Mouse (Mus musculus): ENCODE results near the gene Tcl1b1.
"Not testable (repeated sequence)": the region's sequence is repeated elsewhere in the genome, so short reads cannot be mapped to it uniquely, and the experiment has no call there.

The Tcl1b1 gene

GRCm38 (mm10) chr12:105159390-105159789, at the start of gene Tcl1b1:
Gene Tcl1b1, plus strand, starts transcription at chr12:105159690.
- DNase-seq, result no peak

- DNase-seq, result no peak
Observed at GRCm38 (mm10) chr12:105109812-105110211, 49.7 kb upstream of the Tcl1b1 start.

GRCm38 (mm10) chr12:105112321-105112988, 47.0 kb upstream of the Tcl1b1 start:
- no peak for DNase-seq

- DNase-seq, result no peak
Observed at GRCm38 (mm10) chr12:105116648-105117047, 42.8 kb upstream of the Tcl1b1 start.

GRCm38 (mm10) chr12:105125362-105125761, 34.1 kb upstream of the Tcl1b1 start:
- DNase-seq, result no peak

- DNase-seq, result no peak
Observed at GRCm38 (mm10) chr12:105126516-105126915, 33.0 kb upstream of the Tcl1b1 start.

- DNase-seq, result no peak
Observed at GRCm38 (mm10) chr12:105127607-105128006, 31.9 kb upstream of the Tcl1b1 start.

GRCm38 (mm10) chr12:105129494-105130205, 29.8 kb upstream of the Tcl1b1 start:
- DNase-seq, result not testable (repeated sequence)

- DNase-seq, result not testable (repeated sequence)
Observed at GRCm38 (mm10) chr12:105134167-105134566, 25.3 kb upstream of the Tcl1b1 start.

GRCm38 (mm10) chr12:105134826-105135225, 24.7 kb upstream of the Tcl1b1 start:
- not testable (repeated sequence) for DNase-seq

- not testable (repeated sequence) for DNase-seq
Observed at GRCm38 (mm10) chr12:105137729-105138128, 21.8 kb upstream of the Tcl1b1 start.

GRCm38 (mm10) chr12:105143096-105143495, 16.4 kb upstream of the Tcl1b1 start:
- no peak for DNase-seq

GRCm38 (mm10) chr12:105144928-105145327, 14.6 kb upstream of the Tcl1b1 start:
- not testable (repeated sequence) for DNase-seq

GRCm38 (mm10) chr12:105145714-105146113, 13.8 kb upstream of the Tcl1b1 start, which contains the start of gene Tcl1b2:
Gene Tcl1b2, plus strand, starts transcription at chr12:105146014.
- DNase-seq, result no peak

- peak; percentile 11 for DNase-seq
Observed at GRCm38 (mm10) chr12:105155286-105155685, 4.2 kb upstream of the Tcl1b1 start.

- DNase-seq, result no peak
Observed at GRCm38 (mm10) chr12:105158842-105159241, 648 bp upstream of the Tcl1b1 start.

GRCm38 (mm10) chr12:105166734-105167133, 7.2 kb downstream of the Tcl1b1 start:
- no peak for DNase-seq

GRCm38 (mm10) chr12:105173366-105173765, 13.9 kb downstream of the Tcl1b1 start:
- no peak for DNase-seq

- DNase-seq, result peak; percentile 19
Observed at GRCm38 (mm10) chr12:105174318-105174717, 14.8 kb downstream of the Tcl1b1 start.

- DNase-seq, result not testable (repeated sequence)
Observed at GRCm38 (mm10) chr12:105176044-105176443, 16.6 kb downstream of the Tcl1b1 start, which contains the start of gene Tcl1b5. Gene Tcl1b5, plus strand, starts transcription at chr12:105176344.

GRCm38 (mm10) chr12:105181040-105181644, 21.7 kb downstream of the Tcl1b1 start:
- not testable (repeated sequence) for DNase-seq

GRCm38 (mm10) chr12:105188980-105189379, 29.5 kb downstream of the Tcl1b1 start:
- DNase-seq, result not testable (repeated sequence)

- DNase-seq, result not testable (repeated sequence)
Observed at GRCm38 (mm10) chr12:105190743-105191142, 31.3 kb downstream of the Tcl1b1 start, which contains the start of gene Tcl1b3. Gene Tcl1b3, plus strand, starts transcription at chr12:105191043.

Data from right cerebral cortex, adult 18-20 months (tissue).